Mouse (Mus musculus) MEL (cell line): ENCODE data around the gene Slc26a11. TPM values are rescaled to one million over a fixed set of nuclear protein-coding genes. Genes with fewer than 3 reads are reported as not detected.

Experiments used
- DNase-seq: peaks from one replicate; pipeline ENCODE4 v3.0.0; 2011; ENCODE audit warnings: low read depth, low spot score
- H3K27ac ChIP-seq: 2 replicates; pipeline ENCODE4 v1.5.1; 2012; ENCODE audit warnings: low read depth, mild to moderate bottlenecking, control low read depth, low read length, moderate library complexity; ENCODE audit not compliant: control insufficient read depth
- H3K27me3 ChIP-seq, 2 experiments: fragments of 150-350 bp in 1 of 2; sonication (generic) in 1 of 2; 2 replicates each; pipeline ENCODE4 v1.6.1; 2012; ENCODE audit warnings: low read length in 2 of 2, mild to moderate bottlenecking in 2 of 2, improper control_type of control experiment in 1 of 2, moderate library complexity in 1 of 2; ENCODE audit not compliant: insufficient read depth in 2 of 2, control insufficient read depth in 1 of 2
- H3K36me3 ChIP-seq, 2 experiments: 2 replicates each; pipeline ENCODE4 v1.6.1; 2012 to 2014; ENCODE audit warnings: low read length in 2 of 2, improper control_type of control experiment in 1 of 2, inconsistent platforms in 1 of 2, mild to moderate bottlenecking in 1 of 2; ENCODE audit not compliant: insufficient read depth in 2 of 2, control insufficient read depth in 1 of 2
- H3K4me1 ChIP-seq, 2 experiments: fragments of 150-350 bp in 1 of 2; sonication (generic) in 1 of 2; 2 replicates each; pipeline ENCODE4 v1.6.1; 2012; ENCODE audit warnings: low read length in 2 of 2, improper control_type of control experiment in 1 of 2, mild to moderate bottlenecking in 1 of 2; ENCODE audit not compliant: insufficient read depth in 2 of 2, control insufficient read depth in 1 of 2
- H3K4me3 ChIP-seq, 2 experiments: fragments of 150-350 bp in 1 of 2; sonication (generic) in 1 of 2; 2 replicates each; pipeline ENCODE4 v1.5.1; 2012; ENCODE audit warnings: low read depth in 2 of 2, low read length in 2 of 2, mild to moderate bottlenecking in 2 of 2, moderate library complexity in 2 of 2, control low read depth in 1 of 2, improper control_type of control experiment in 1 of 2; ENCODE audit not compliant: control insufficient read depth in 1 of 2, insufficient read depth in 1 of 2
- H3K79me2 ChIP-seq: 2 replicates; pipeline ENCODE4 v1.6.1; 2012; ENCODE audit warnings: mild to moderate bottlenecking, low read length, moderate library complexity; ENCODE audit not compliant: control insufficient read depth, poor library complexity, insufficient read depth
- H3K9ac ChIP-seq: 2 replicates; pipeline ENCODE4 v1.6.1; 2012; ENCODE audit warnings: low read depth, mild to moderate bottlenecking, control low read depth, low read length, moderate library complexity; ENCODE audit not compliant: control insufficient read depth, poor library complexity, severe bottlenecking
- H3K9me3 ChIP-seq: fragments of 150-350 bp; sonication (generic); replicated peaks from 2 replicates; pipeline ENCODE4 v1.6.1; 2012; ENCODE audit warnings: mild to moderate bottlenecking, low read length, improper control_type of control experiment, moderate library complexity; ENCODE audit not compliant: insufficient read depth
- CTCF ChIP-seq, 3 experiments: IDR thresholded peaks in 2 of 3; conservative IDR thresholded peaks in 1 of 3; 2 replicates each; pipeline ENCODE4 v1.5.1; 2011 to 2012; ENCODE audit warnings: low read length in 3 of 3, low read depth in 2 of 3, mild to moderate bottlenecking in 2 of 3, improper control_type of control experiment in 1 of 3, inconsistent platforms in 1 of 3, mixed read lengths in 1 of 3, moderate library complexity in 1 of 3; ENCODE audit not compliant: control insufficient read depth in 1 of 3, insufficient read depth in 1 of 3, poor library complexity in 1 of 3, severe bottlenecking in 1 of 3
- E2F4 ChIP-seq: IDR thresholded peaks from 2 replicates; pipeline ENCODE4 v1.6.1; 2011; ENCODE audit warnings: low read depth, low read length, improper control_type of control experiment, borderline replicate concordance
- EP300 ChIP-seq, 2 experiments: IDR thresholded peaks; 2 replicates each; pipeline ENCODE4 v1.6.1; 2011; ENCODE audit warnings: improper control_type of control experiment in 2 of 2, low read length in 2 of 2, low read depth in 1 of 2, mild to moderate bottlenecking in 1 of 2
- ETS1 ChIP-seq: IDR thresholded peaks from 2 replicates; pipeline ENCODE4 v1.6.1; 2012; ENCODE audit warnings: low read depth, mild to moderate bottlenecking, inconsistent platforms, low read length, improper control_type of control experiment, moderate library complexity
- JUND ChIP-seq: IDR thresholded peaks from 2 replicates; pipeline ENCODE4 v1.6.1; 2011; ENCODE audit warnings: low read depth, mild to moderate bottlenecking, improper control_type of control experiment, low read length
- MEF2A ChIP-seq: IDR thresholded peaks from 2 replicates; pipeline ENCODE4 v1.6.1; 2014; ENCODE audit warnings: low read depth, mild to moderate bottlenecking, inconsistent platforms, low read length, improper control_type of control experiment; ENCODE audit not compliant: poor library complexity, insufficient replicate concordance, severe bottlenecking; ENCODE audit errors: extremely low read depth
- MXI1 ChIP-seq: IDR thresholded peaks from 2 replicates; pipeline ENCODE4 v1.6.1; 2011; ENCODE audit warnings: mild to moderate bottlenecking, low read depth, low read length, improper control_type of control experiment
- MYC ChIP-seq: IDR thresholded peaks from 2 replicates; pipeline ENCODE4 v1.6.1; 2011; ENCODE audit warnings: low read depth, mild to moderate bottlenecking, low read length, improper control_type of control experiment, moderate library complexity
- NELFE ChIP-seq: IDR thresholded peaks from 2 replicates; pipeline ENCODE4 v1.6.1; 2011; ENCODE audit warnings: low read depth, low read length, improper control_type of control experiment
- NRF1 ChIP-seq: IDR thresholded peaks from 2 replicates; pipeline ENCODE4 v1.6.1; 2014; ENCODE audit warnings: low read depth, mild to moderate bottlenecking, inconsistent platforms, low read length, improper control_type of control experiment, moderate library complexity; ENCODE audit not compliant: poor library complexity, insufficient read depth, severe bottlenecking
- POLR2A ChIP-seq, 2 experiments: IDR thresholded peaks; 2 replicates each; pipeline ENCODE4 v1.6.1; 2011 to 2012; ENCODE audit warnings: low read length in 2 of 2, mild to moderate bottlenecking in 2 of 2, control low read depth in 1 of 2, improper control_type of control experiment in 1 of 2, low read depth in 1 of 2, moderate library complexity in 1 of 2; ENCODE audit not compliant: control insufficient read depth in 1 of 2, insufficient read depth in 1 of 2, poor library complexity in 1 of 2
- RAD21 ChIP-seq: IDR thresholded peaks from 2 replicates; pipeline ENCODE4 v1.6.1; 2011; ENCODE audit warnings: mild to moderate bottlenecking, low read depth, low read length, improper control_type of control experiment
- RCOR1 ChIP-seq: IDR thresholded peaks from 2 replicates; pipeline ENCODE4 v1.6.1; 2012; ENCODE audit warnings: low read depth, mild to moderate bottlenecking, inconsistent platforms, low read length, improper control_type of control experiment
- TBP ChIP-seq: IDR thresholded peaks from 2 replicates; pipeline ENCODE4 v1.8.0; 2011; ENCODE audit warnings: low read depth, low read length, improper control_type of control experiment
- TCF12 ChIP-seq: IDR thresholded peaks from 2 replicates; pipeline ENCODE4 v1.6.1; 2014; ENCODE audit warnings: low read depth, mild to moderate bottlenecking, inconsistent platforms, low read length, improper control_type of control experiment, moderate library complexity
- USF1 ChIP-seq: IDR thresholded peaks from 2 replicates; pipeline ENCODE4 v1.6.1; 2014; ENCODE audit warnings: low read depth, mild to moderate bottlenecking, inconsistent platforms, low read length, improper control_type of control experiment, moderate library complexity
- USF2 ChIP-seq, 2 experiments: IDR thresholded peaks; 2 replicates each; pipeline ENCODE4 v1.6.1; 2011 to 2012; ENCODE audit warnings: improper control_type of control experiment in 2 of 2, low read length in 2 of 2, borderline replicate concordance in 1 of 2, inconsistent platforms in 1 of 2, low read depth in 1 of 2, mild to moderate bottlenecking in 1 of 2; ENCODE audit not compliant: insufficient read depth in 1 of 2
- ZC3H11A ChIP-seq: IDR thresholded peaks from 2 replicates; pipeline ENCODE4 v1.6.1; 2012; ENCODE audit warnings: low read depth, mild to moderate bottlenecking, inconsistent platforms, low read length, improper control_type of control experiment
- ZKSCAN1 ChIP-seq: IDR thresholded peaks from 2 replicates; pipeline ENCODE4 v1.6.1; 2012; ENCODE audit warnings: low read depth, mild to moderate bottlenecking, inconsistent platforms, low read length, improper control_type of control experiment, moderate library complexity
- polyA plus RNA-seq, 2 experiments: library from polyadenylated mRNA; stranded (reverse) in 1 of 2; unstranded in 1 of 2; fragments of >175 nt in 1 of 2; fragments of >200 nt in 1 of 2; gene quantifications; 2 replicates each; pipeline versions ENCODE4 v1.2.1 to v1.2.4; 2012; ENCODE audit warnings: low replicate concordance in 2 of 2, low read depth in 1 of 2; ENCODE audit not compliant: insufficient read length in 2 of 2, insufficient read depth in 1 of 2, missing spikeins in 1 of 2
- total RNA-seq: library from RNA; depleted of rRNA; stranded (reverse); fragments of 300-350 nt; gene quantifications from 2 replicates; pipeline ENCODE4 v1.2.3, GENCODE M21; 2012

Slc26a11 gene
- total and polyA plus RNA-seq, 3 experiments, result 0.04 TPM; not detected in 2

DNA sequence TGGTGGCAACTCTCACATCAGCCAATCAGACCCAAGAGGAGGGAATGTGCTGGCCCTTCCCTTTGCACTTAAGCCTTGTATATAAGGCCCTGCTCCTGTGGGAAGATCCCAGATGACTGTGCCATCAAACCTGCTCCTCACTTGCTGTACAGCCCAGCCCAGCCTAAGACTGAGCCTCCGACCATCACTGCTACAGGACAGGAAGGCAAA lies 47.8 kb upstream of the Slc26a11 start, which contains the start of gene Card14:
TSS of gene Card14 (plus strand) at position 111 of the 210 bp plus-strand sequence.
- Histone ChIP-seq H3K9ac (no peak within 1 kb of the TSS), H3K27ac (no peak within 1 kb of the TSS), H3K79me2 (no peaks in the 10 kb centered on the region), H3K4me1 (0 out of 4 replicates have a peak, but pooled peaks cover 0 to 4% of the 10 kb centered on the region in 2 experiments), H3K9me3 (no peaks in the 10 kb centered on the region), H3K4me3 (no peak within 1 kb of the TSS), H3K36me3 (no peaks in the 10 kb centered on the region), H3K27me3 (peaks cover 3 to 13% of the 10 kb centered on the region in 2 experiments; a peak in 2 of 4 replicates)
- DNase-seq, result no peak
- TF ChIP-seq USF2 (IDR thresholded peaks at IDR 0.05; ENCODE audit: borderline replicate concordance in 1 of 2, insufficient read depth in 1 of 2, low read depth in 1 of 2, low read length in 2 of 2), result no peak
- no peak for TF ChIP-seq ZC3H11A

DNA sequence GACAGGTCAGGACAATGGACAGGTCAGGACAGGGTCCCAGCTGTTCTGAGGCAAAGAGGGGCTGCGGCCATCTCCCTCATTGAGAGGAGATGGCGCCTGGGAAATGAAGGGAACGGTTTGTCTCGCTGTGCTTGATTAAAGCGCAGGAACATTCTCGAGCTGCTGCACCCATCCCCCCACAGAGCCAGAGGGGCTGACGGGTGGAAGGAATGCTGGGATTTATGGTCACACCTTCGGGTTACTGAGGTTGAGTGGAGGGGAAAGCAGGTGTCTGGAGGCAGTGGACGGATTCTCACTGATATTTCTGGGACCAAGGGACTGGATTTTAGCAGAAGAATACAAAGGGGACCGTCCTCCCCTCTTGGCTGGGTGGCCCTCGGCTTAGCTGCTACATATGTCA lies 47.4 kb upstream of the Slc26a11 start:
- H3K27ac ChIP-seq, result no peak overlapping the region
- no peak overlapping the region for H3K4me3 ChIP-seq
- no peaks in the 10 kb centered on the region for H3K79me2 ChIP-seq
- no peak overlapping the region for H3K9ac ChIP-seq
- no peak for DNase-seq
- 0 out of 4 replicates have a peak, but pooled peaks cover 0 to 4% of the 10 kb centered on the region in 2 experiments for H3K4me1 ChIP-seq
- no peaks in the 10 kb centered on the region for H3K36me3 ChIP-seq
- TF ChIP-seq JUND, result no peak
- no peak for TF ChIP-seq POLR2A (IDR thresholded peaks at IDR 0.05; ENCODE audit: control insufficient read depth in 1 of 2, insufficient read depth in 1 of 2, low read depth in 1 of 2, low read length in 2 of 2, poor library complexity in 1 of 2)
- no peak for TF ChIP-seq TCF12
- no peak for TF ChIP-seq ETS1
- no peak for TF ChIP-seq USF2 (IDR thresholded peaks at IDR 0.05; ENCODE audit: borderline replicate concordance in 1 of 2, insufficient read depth in 1 of 2, low read depth in 1 of 2, low read length in 2 of 2)
- no peak for TF ChIP-seq NRF1
- TF ChIP-seq MYC, result no peak
- TF ChIP-seq RCOR1, result no peak
- H3K9me3 ChIP-seq, result no peaks in the 10 kb centered on the region
- H3K27me3 ChIP-seq, result peaks cover 3 to 10% of the 10 kb centered on the region in 2 experiments; a peak in 2 of 4 replicates

- DNase-seq, result no peak
- Histone ChIP-seq H3K36me3 (no peaks in the 10 kb centered on the region), H3K9ac (no peak overlapping the region), H3K79me2 (no peaks in the 10 kb centered on the region), H3K27me3 (peaks cover 3 to 9% of the 10 kb centered on the region in 2 experiments), H3K27ac (no peak overlapping the region), H3K4me1 (0 out of 4 replicates have a peak, but pooled peaks cover 0 to 4% of the 10 kb centered on the region in 2 experiments), H3K9me3 (no peaks in the 10 kb centered on the region), H3K4me3 (no peak overlapping the region)
- no peak for TF ChIP-seq USF1
- TF ChIP-seq EP300 (IDR thresholded peaks at IDR 0.05; ENCODE audit: low read depth in 1 of 2, low read length in 2 of 2), result no peak
- no peak for TF ChIP-seq ETS1
- TF ChIP-seq CTCF (IDR thresholded peaks at IDR 0.05 in 2 of 3, conservative IDR thresholded peaks at IDR 0.05 in 1 of 3; ENCODE audit: control insufficient read depth in 1 of 3, insufficient read depth in 1 of 3, low read depth in 2 of 3, low read length in 3 of 3, poor library complexity in 1 of 3, severe bottlenecking in 1 of 3), result no peak
- TF ChIP-seq ZKSCAN1, result no peak
- no peak for TF ChIP-seq ZC3H11A
- TF ChIP-seq NELFE, result no peak
- no peak for TF ChIP-seq RAD21
- no peak for TF ChIP-seq TBP
- TF ChIP-seq MXI1, result no peak
- no peak for TF ChIP-seq MEF2A
- TF ChIP-seq E2F4, result no peak
- no peak for TF ChIP-seq RCOR1
- TF ChIP-seq, all 39 proteins: peak for 0
Observed at GRCm38 (mm10) chr11:119310621-119311020, 44.7 kb upstream of the Slc26a11 start.
